Mouse (Mus musculus): ENCODE measurements around the gene Ostn. TPM values are rescaled to one million over a fixed set of nuclear protein-coding genes. Genes with fewer than 3 reads are reported as not detected.
"Not testable (repeated sequence)": the region's sequence is repeated elsewhere in the genome, so short reads cannot be mapped to it uniquely, and the experiment has no call there.

Gene Ostn
- not detected for total RNA-seq (2022)

DNA sequence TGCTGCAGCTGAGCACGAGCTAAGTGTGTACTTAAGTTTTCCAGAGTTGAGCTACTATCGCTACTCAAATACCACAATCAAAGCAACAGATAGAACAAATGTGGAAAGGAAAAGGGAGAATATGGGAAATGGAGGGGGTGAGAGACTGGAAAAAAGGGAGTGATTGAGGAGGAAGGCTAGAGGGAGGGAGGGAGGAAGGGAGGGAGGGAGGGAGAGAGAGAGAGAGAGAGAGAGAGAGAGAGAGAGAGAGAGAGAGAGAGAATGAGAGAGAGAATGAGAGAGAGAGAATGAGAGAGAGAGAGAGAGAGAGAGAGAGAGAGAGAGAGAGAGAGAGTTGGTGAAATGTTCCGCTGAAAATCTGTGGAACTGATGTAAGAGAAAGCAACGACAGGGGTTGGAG is at the start of gene Ostn:
Gene Ostn, plus strand, starts transcription at position 301 of the 400 bp plus-strand sequence.
- DNase-seq (ENCODE audit: low spot score in 2 of 2) = not testable (repeated sequence)

DNA sequence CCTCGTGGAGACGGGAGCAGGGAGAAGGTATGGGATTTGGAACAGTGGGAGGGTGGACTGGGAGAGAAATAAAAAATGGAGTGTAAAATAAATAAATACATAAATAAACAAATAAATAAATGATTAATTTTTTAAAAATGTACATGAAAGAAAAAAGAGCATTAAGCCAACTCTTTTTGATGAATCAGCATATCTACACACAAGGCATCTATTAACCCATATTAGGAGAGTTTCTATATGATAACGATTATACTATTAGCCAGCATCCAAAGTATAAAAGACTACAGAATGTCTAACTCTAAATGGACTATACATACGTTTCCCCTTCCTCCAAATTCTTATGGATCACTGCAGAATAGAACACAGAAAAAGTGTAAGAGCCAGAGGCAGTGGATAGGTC is 38.5 kb upstream of the Ostn start:
- no peak for DNase-seq (ENCODE audit: low spot score in 2 of 2)

GRCm38 (mm10) chr16:27287410-27287809 is 19.9 kb upstream of the Ostn start:
- no peak for DNase-seq (ENCODE audit: low spot score in 2 of 2)

- DNase-seq (ENCODE audit: low spot score in 2 of 2) = no peak
These were observed 10.8 kb upstream of the Ostn start for GRCm38 (mm10) chr16:27296508-27296907.

- DNase-seq (ENCODE audit: low spot score in 2 of 2) = no peak
These were observed 10.4 kb upstream of the Ostn start for GRCm38 (mm10) chr16:27296929-27297328.

DNA sequence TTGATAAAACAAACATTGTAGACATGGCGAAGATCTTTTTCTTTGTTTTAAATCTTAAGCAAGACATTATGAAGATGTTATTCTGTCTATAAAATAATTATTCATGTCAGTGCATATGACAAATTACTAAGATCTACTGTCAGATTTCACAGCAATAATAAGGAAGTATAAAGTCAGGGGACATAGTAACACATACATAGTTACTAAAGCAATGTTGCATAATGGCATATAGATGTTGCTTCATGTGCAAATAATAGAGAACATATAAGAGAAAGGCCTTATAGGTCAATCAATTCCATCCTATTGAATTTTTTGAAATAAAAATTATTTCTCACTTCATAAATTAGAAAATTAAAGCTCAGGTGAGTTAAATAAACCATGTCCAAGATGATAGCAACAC is 11.8 kb downstream of the Ostn start:
- DNase-seq (ENCODE audit: low spot score in 2 of 2) = no peak

GRCm38 (mm10) chr16:27322047-27322446 is 14.8 kb downstream of the Ostn start:
- no peak for DNase-seq (ENCODE audit: low spot score in 2 of 2)

- DNase-seq (ENCODE audit: low spot score in 2 of 2) = no peak
These were observed 19.2 kb downstream of the Ostn start for GRCm38 (mm10) chr16:27326463-27326862.

DNA sequence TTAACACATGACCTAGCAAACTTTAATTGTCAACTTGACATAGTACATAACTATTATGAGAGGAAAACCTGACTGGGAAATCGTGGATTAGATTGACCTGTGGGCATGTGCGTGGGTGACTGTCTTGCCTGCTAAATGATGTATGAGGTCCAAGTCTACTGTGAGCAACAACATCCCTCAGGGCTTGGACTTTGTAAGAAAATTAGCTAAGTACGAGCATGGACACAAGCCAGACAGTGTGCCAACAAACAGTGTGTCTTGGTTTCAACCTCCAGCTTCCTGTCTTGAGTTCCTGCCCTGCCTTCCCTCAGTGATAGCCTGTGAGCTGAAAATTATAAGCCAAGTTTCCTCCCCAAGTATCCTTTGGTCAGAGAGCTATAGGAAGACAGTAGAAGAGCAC is 40.2 kb downstream of the Ostn start:
- DNase-seq (ENCODE audit: low spot score in 2 of 2) = no peak

DNA sequence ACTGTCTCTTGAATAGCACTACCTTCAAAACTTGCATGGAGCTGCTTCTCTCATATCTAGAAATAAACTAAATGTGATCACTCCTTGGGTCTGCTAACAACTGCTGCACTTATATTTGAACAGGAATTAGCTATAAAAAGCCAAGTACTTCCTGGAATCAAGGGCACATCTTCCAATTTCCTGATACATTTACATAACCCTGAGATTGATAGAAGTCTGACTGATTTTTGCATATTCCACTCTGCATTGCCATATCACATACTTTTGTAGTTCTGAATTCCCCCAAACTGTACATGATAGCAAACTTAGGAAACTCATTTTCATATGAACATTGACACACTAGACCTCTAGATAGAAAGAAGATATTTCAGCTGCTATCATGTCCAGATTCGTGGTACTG is 41.1 kb downstream of the Ostn start:
- no peak for DNase-seq (ENCODE audit: low spot score in 2 of 2)

GRCm38 (mm10) chr16:27349235-27349634 is 41.9 kb downstream of the Ostn start:
- no peak for DNase-seq (ENCODE audit: low spot score in 2 of 2)

GRCm38 (mm10) chr16:27349878-27350532 is 42.7 kb downstream of the Ostn start:
- DNase-seq (ENCODE audit: low spot score in 2 of 2) = no peak

GRCm38 (mm10) chr16:27354464-27354863 is 47.2 kb downstream of the Ostn start:
- DNase-seq (ENCODE audit: low spot score in 2 of 2) = no peak

- no peak for DNase-seq (ENCODE audit: low spot score in 2 of 2)
These were observed 52.8 kb downstream of the Ostn start for GRCm38 (mm10) chr16:27360059-27360458.

GRCm38 (mm10) chr16:27370191-27370590 is 62.9 kb downstream of the Ostn start, which contains the start of gene Uts2b:
Gene Uts2b, minus strand, starts transcription at chr16:27370239.
- no peak for DNase-seq (ENCODE audit: low spot score in 2 of 2)

GRCm38 (mm10) chr16:27370700-27371099 is 63.4 kb downstream of the Ostn start:
- no peak for DNase-seq (ENCODE audit: low spot score in 2 of 2)

DNA sequence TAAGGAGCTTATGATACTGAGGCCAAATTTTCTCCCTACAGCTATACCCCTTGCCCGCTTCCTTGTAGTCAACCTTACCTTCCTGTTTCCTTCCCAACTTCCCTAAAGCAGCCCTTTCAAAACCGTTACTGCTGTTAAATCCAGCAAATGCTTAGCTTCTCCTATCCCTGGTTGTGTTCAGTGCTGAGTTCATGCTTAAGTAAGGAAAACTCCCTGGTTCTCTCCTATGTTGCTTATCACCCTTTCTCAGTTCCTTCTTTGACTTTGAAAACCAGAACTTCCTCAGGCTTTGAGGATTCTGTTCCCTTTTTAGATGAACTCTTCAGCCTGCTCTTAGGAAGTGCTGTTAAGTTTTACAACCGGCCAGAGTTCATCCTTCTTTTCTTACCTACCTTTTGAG is 66.8 kb downstream of the Ostn start:
- no peak for DNase-seq (ENCODE audit: low spot score in 2 of 2)

DNA sequence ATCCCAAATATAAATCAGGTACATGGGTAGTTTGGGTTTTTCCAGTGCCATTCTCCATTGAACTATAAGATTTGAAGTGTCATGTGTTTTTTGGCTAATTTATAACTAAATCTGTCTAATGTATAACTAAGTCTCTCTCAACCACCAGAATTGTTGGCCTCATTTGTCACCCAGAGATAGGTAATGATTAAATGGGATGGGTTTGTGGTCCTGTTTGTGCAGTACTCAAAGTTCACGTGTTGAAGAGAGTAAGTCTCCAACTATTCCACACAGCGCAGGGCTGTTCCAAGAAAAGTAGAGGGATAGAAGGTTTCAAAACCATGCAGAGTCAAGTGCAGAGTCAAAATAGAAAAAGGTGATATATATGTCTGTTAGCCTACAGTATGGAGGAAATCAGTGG is 68.0 kb downstream of the Ostn start:
- DNase-seq (ENCODE audit: low spot score in 2 of 2) = no peak

GRCm38 (mm10) chr16:27376556-27376955 is 69.3 kb downstream of the Ostn start:
- DNase-seq (ENCODE audit: low spot score in 2 of 2) = no peak

GRCm38 (mm10) chr16:27382217-27382616 is 74.9 kb downstream of the Ostn start:
- DNase-seq (ENCODE audit: low spot score in 2 of 2) = no peak

- DNase-seq (ENCODE audit: low spot score in 2 of 2) = peak; percentile 47 to 71
These were observed 77.8 kb downstream of the Ostn start for GRCm38 (mm10) chr16:27384893-27385603.

GRCm38 (mm10) chr16:27385649-27386048 is 78.4 kb downstream of the Ostn start:
- no peak for DNase-seq (ENCODE audit: low spot score in 2 of 2)

- DNase-seq (ENCODE audit: low spot score in 2 of 2) = no peak
These were observed 79.6 kb downstream of the Ostn start for GRCm38 (mm10) chr16:27386850-27387407.
